Mouse (Mus musculus) frontal cortex, postnatal 36 days (tissue): ENCODE measurements around the gene Fam180a.

Experiments used
- DNase-seq, 2 experiments: peaks; one replicate each; pipeline ENCODE4 v3.0.0; 2022; ENCODE audit warnings: low spot score in 2 of 2

The Fam180a gene

DNA sequence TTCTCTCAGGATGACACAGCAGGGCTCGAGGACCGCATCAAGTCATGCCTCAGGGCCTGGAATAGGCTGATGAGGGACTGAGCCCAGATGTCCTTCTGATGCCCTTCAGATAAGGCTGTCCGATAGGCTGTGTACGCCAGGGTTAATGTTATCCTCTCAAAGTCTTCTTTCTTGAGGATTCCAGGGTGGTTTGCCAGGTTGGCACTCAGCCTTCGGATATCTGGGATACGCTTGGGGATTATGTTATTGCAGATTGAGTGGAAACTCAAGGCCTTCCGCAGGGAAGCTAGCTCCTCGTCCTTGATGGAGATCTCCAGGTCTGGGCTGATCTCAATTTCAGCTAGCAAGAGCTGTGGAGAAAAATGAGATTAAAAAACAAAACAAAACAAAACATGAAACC, 12.4 kb downstream of the Fam180a start:
- DNase-seq = no peak

DNA sequence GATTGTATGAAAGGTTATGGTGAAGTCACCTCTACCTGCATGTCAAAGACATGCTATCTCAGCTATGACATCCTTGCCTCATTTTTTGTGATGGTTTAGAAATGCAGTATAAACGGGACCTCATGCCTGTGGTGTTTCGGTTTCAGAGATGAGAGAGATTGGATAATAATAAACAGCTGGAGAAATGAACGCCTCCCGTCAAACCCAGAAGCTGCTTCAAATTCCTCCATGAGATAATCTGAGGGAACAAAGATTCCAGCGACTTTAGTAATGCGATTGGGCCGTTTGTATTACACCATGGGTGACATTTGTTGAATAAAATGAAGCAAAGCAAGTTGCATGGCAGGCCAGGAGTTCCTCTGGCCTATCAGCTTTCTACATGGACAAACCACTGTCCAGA, 16.5 kb downstream of the Fam180a start:
- no peak for DNase-seq

DNA sequence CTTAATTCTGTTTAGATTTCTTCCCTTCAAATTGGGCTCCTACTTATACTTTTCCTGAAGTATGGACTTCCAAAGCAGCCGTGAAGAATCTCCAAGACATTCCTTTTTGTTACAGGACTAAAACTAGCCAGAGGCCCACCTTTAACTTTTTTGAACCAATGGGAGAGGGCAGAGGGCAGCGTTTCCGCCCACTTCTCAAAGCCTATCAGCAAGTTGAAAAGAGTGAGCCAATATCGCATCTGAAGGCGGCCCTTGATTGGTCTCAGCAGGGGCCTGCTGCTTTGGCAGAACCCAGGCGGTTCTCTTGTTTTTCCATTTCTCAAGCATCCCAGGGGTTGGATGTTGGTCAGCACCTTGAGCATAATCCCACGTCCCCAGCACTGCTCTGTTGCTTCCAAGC, 17.9 kb downstream of the Fam180a start, which contains the start of gene Slc13a4:
Gene Slc13a4, minus strand, starts transcription at position 95 of the 400 bp plus-strand sequence.
- DNase-seq = no peak

DNA sequence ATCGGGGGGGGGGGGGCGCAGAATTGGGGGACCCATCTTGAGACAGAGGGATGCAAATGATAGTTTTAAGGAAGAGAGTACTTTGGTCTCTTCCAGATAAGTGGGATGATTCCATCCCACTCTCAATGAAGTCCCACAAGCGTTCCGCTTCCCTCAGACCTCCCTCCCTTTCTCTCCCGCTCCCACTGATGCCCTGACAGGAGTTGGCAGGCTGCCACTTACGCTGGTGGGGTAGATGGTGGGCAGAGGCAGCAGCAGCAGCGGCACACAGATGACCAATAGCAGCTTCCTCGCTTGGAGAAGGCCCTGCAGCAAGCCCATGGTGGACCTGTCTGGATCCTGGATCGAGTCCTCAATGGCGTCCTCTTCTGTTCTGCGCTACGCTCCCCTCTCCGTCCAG, 18.8 kb downstream of the Fam180a start:
- DNase-seq = no peak

DNA sequence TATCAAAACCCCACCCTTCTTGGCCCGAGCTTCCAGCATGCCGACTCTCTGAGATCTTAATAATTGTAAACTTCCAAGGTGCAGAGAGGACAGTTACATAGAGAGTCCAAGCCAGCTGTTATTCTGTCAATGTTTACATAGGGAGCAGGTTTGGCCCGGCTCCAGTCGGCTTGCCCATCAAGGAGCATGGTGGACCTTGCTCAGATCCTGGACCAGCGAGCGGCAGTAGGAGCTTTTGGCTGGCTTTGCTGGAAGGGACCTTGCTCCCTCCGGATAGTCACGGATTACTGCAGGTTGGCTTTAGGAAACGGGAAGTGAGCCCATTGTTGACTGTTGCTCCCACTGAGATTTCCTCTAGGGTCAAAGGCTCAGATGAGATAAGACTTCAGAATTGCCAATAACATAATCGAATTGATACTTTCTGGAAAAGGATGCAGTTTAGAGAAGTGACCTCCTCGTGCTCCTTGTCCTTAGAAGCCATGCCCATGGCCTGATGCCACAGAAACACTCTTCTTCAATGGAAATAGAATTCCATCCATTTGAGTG, 22.5 kb downstream of the Fam180a start:
- DNase-seq = no peak

DNA sequence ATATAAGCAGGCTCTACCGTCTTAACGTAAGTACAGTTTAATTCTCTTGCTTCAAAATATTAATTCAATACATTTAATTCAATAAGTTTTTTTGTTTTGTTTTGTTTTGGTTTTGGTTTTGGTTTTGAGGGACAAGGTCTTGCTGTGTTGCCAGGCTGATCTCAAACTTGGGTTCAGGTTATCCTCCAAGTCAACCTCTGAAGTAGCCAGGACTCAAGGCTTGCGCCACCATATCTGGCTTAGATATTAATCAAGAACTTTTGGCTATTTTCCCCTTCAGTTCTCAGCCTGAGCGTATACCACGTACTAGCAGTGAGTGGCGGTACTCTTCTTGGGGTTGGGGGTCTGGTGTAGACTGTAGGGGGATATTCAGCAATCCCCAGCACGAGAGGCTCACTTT, 23.4 kb downstream of the Fam180a start:
- no peak for DNase-seq

DNA sequence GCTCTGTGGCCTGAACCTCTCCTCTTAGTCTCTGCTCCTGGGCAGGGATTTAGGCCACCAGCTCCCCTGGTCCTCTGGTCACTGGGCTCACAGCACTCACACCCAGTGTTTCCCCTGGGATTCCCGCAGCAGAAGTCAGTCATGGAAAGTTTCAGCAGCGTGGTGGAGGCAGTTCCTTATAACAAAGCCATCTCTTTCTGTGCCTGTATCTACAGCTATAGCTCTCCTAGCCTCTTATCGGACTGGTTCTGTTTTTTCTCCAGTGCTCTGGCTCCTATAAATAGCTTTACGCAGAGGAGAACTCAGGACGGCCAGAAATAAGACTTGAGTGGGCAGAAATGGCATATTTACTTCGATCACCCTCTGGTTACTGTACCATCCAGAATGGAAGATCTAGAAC, 27.6 kb downstream of the Fam180a start:
- no peak for DNase-seq

DNA sequence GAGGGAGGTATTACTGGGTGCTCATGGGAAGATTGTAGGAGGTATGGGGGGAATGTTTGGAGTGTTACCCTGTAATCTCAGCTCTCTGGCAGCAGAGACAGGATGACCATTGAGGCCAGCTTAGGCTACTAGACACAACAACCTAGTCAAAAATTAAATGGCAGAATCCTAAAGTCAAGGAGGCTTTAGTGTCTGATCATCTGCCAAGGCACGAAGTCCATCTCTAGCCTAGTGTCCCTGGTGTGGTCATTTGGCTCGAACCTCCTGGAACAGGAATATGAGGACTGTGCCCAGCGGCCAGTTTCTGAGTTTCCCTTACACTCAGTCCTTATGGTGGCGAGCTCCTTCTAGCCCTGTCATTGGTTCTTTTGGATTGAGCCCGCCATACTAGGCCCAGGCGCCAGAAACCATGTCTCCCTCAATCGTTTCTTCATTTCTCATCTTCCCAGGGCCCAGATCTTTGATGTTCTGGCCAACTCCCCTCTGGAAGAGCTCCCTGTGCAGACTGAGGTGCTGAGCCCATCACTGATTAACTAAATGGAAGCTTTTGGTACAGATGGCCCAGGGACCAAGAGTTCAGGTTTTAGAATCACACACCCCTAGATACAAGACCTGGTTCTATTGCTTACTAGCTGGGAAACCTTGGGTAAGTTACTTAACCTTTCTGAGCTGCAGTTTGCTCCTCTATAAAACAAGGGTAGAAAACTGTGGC, 28.3 kb downstream of the Fam180a start:
- DNase-seq = no peak

DNA sequence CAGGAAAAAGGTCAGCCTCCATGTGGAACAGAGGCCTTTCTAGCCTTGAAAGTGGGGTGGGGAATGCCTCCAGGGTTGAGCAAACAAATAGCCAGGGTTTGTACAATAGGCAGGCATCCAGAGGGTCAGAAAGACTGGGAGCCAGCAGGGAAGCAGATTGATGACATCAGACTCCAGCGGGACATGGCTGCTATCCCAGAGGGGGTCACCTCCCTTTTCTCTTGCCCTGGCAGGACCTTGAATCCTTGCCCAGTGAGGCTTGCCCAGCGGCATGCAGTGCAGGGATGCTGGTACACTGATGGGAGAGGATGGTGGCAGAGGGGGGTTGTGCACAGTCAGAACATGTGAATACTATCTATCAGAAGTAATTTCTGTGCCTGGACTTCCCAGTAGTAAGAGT, 28.9 kb downstream of the Fam180a start:
- no peak for DNase-seq

DNA sequence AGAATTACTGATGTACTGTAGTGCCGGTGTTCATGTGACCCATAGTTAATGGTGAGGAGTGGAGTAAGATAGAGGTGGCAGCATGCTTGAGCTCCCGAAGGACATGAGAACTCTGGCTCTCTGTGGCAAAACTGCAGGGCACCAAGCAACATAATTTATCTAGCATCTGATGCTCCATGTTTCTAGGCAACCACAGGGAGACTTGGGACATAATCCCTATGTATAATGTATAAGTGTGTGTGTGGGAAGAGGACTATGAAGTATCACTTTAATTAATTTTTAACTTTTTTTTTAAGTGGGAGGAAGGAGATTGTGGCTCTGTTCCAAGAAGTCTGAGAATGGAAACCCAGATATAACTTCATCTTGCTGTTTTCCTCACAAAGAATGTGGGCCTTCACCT, 31.0 kb downstream of the Fam180a start:
- DNase-seq = no peak

DNA sequence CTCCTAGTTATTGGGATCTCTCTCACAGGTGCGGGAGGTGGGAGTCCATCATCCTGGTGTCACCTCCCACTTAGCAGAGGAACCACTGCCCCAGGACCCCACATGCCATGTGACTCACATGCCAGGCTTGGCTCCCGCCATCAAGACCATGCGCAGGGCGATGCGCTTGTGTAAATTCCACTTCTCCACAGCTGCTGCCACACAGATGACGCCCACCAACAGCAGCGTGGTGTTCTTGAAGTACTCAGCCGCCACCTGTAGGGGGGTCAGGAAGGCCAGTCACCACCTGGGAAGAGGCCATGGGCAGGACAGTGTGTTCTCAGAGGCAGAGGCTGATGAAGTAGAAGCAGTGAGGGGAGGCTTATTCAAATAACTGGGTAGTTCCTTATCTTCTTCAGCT, 36.3 kb downstream of the Fam180a start:
- DNase-seq = no peak

DNA sequence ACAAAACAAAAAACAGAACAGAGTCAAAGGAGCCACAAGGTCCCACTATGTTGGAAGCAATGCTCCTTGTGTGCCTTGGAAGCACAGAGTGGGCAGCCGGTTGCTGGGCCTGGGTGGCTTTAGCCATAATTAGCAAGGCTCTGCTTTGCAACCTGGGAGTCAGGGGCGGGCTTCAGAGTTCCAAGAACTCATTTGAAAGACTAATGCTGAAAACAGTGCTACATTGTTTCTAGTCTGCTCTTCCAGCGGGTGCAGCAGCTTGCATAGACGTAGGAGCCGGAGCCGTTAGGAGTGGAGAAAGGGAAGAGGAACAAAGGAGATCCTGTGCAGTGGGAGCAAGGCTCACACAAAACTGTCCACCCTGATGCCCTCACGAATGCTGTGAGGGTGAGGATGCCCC, 37.0 kb downstream of the Fam180a start:
- no peak for DNase-seq

DNA sequence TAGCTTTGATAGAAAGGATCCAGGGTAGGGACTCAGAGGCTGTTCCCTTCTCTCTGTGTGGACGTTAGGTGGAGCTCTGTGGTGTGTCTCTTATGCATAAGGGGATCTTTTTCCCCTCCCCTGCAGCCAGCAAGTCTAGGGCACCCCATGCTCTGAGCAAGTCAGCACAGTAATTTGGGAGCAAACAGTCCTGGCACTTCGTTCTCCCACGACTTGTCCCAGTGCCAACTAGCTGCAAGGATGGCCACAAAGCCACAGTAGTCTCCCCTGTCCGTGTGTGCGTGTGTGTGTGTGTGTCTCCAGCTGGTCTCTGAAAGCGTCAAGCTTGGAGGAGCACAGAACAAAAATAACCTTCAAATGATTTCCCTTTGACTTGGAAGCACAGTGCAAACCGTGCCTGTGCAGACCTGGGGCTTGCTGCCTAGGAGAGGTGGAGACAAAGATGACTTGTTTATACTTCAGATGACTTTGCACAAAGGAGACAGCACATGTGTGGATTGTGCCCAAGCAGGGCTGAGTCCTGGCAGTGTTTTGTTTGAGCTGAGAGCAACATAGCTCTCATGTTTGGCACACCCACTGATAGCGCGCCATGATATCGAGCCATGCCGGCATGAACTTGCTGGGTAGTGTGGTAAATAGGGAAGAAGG, 37.7 kb downstream of the Fam180a start:
- DNase-seq = peak; percentile 31 to 49

DNA sequence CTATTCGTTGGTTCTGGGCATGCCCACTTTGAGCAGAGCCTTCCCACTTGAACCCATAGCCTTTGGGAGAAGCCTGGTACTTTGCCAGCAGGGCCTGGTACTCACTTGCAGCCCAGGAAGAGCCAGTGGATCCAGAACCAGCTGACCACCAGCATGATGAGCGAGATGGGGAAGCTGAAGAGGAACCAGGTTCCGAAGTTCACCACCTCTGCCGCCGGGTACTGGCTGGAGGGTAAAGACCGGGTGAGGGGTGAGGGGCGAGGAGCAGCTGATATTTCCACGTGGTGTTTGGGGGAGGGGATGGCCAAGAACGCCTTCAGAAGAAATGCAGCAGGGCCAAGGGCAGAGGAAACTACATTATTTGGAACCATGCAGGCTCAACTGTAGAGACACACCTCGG, 46.6 kb downstream of the Fam180a start:
- DNase-seq = no peak

DNA sequence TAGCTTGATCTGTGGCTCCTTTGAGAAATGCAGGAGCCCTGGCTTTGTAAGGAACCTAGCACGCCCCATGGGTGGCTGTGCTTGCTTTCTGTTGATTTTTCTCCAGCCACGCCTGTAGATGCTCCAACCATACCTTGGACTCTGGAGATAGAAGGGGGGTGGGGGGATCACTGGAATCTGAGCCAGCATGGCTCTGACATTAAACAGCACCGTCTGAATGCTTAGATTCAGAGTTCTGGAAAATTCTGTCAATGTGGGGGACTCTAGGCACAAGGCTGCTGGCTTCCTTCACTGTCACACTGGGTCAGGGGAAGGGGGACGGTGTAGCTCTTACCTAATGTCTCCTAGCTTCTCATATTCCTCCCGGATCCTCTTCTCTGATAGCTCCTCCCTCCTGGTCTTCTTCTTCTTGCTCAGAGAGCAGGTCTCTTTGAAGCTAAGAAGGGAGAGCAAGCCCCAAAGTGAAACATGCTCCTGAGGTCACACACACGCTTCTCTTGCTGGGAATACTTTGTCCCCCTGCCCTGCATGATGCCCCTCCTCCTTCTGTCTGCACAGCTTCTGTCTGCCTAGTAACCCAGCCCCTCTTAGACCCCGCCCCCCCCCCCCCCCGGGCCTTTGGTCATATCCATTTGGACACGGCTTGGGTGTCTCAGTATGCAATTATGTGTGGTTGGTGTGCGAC, 47.9 kb downstream of the Fam180a start:
- no peak for DNase-seq

DNA sequence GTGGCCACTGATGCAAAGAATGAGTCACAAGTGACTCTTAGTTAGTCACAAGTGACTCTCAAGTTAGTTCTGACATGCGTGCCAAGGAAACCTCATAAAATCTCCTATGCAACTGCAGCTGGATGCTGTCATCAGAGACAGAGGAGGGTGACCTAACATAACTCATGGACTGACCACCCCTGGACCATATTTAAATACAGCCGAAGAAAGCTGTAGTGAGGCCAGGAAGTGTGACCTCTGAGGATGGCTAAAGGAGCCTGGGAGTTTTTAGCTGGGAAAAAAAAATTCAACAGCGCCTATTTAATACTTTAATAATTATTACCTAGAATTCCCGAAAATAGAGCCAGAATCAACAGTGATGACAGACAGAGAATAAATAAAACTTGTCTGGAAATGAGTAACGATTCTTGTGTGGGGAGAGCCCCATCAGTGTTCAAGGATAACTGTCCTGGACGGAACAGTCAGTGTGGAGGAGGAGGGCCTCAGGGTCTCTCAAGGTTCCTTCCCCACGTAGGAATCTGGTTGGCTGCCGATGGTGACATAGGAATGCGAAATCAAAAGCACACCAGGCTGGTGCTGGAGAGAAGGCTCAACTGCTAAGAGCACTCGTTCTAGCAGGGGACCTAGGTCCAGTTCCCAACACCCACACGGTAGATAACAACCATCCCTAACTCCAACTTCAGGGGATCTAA, 52.4 kb downstream of the Fam180a start:
- DNase-seq = no peak

DNA sequence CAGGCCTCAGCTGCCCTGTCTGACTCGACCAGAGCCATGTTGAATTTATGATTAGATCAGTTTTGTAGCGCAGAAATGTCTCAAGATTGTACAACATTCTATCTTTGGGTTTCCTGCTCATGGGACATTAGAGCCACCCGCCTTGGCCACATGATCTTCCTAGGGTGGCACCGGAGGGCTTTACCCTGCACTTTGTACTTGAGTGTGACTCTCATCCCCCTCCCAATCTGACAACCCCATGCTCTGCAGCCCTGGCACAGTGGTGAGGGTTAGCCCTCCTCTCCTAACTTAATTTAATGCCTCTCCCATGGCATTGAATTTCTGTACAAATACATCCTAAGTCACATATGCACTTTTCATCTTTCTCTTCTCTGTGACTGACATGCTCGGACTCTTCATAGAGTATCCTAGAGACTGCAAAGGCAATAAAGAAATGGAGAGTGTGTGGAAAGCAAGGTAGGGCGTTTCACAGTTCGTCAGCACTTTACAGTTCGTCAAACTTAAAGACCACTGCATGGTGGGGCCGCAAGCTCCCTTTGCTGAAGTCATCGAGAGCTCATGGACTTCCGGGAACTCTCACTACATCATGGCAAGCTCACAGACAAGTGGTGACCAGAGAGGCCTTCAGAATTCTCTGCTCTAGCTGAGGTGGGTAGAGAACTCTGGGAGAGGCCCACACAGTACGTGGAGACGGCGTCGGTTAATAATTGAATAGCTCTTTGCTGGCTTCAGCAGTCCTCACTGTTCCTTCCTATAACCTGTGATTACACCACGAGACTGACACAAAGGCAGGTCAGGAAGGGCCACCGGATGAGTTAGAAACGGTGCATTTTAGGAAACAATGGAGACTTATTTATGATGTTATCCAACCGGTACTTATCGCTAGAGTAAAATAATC, 53.8 kb downstream of the Fam180a start:
- DNase-seq = no peak

DNA sequence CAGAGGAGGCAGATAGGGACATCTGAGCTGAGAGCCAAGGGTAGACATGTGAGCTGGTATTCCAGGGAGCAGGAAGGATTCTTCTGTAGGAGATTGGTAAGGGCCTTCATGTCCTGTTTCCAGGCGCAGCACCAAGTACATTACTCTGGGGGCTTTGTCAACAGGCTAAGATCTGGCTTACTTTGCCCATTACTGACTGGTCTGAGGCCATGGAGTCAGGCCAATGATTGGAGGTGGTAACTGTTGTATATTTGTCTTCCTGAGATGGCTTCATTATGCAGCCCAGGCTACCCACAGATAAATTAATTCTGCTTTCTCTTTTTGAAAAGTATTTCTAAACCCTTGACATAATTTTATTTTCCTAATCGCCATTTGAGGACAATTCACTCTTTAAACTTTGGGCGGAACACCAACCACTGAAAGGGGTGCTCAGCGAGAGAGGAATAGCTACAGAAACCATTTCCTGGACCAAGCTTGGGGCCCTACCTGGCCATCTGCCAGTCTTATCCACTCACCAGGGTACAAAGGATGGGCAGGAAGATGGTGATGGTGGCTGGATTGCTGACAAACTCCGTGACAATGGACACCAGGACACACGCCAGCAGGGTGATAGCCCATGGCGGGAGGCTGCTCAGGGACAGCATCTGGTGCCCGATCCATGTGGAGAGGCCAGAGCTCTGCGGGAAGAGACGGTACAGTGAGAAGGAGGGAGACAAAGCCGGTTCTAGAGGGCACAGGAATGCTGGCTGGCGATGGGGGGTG, 54.7 kb downstream of the Fam180a start:
- no peak for DNase-seq

DNA sequence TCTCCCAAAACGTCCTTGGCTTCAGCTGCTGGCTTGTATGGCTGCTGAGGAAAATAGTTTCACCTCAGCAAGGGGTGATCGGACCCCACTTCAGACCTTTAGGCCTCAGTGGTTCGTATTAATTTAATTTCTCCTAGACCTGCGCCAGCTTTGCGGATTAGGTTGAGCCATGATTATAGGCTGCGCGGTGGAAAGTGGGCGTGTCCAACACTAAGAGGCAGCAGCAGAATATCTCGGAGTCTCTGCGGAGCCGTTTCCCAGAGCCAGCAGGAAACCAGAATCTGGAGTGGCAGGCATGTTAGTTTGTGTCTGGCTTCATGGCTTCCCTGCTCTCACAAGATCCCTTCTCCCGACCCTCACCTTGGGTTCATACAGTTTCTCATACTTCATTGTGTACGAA, 56.3 kb downstream of the Fam180a start:
- DNase-seq = no peak

DNA sequence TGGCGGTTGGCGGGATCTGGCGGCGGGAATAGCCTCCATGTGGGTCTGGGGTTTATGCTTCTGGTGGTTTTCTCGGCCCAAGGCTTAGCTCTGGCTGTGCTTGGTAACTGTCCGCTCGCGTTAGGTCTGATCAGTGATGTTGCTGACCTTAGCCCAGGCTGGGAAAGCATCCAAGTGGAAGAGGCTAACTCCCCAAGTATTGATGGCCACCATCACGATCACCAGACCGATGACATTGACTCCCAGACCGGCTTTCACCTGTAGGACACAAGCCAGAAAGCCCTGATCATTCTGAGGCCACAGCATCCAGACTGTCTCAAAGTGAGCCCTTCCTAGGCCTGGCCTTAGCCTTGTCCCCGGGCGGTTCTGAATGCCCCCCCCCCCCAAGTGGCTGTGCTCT, 57.2 kb downstream of the Fam180a start:
- no peak for DNase-seq
